Mouse (Mus musculus): ENCODE measurements around the gene Olfr191. TPM values are rescaled to one million over a fixed set of nuclear protein-coding genes. Genes with fewer than 3 reads are reported as not detected.
"Not testable (repeated sequence)": the region's sequence is repeated elsewhere in the genome, so short reads cannot be mapped to it uniquely, and the experiment has no call there.

Olfr191 gene
- not detected in 2 replicates for polyA plus RNA-seq (2012; ENCODE audit: insufficient read depth, insufficient read length, missing spikeins)

- not testable (repeated sequence) for H3K27ac ChIP-seq (replicated peaks; ENCODE audit: low read depth, low read length); H3K4me1 ChIP-seq (ENCODE audit: control insufficient read depth, insufficient read depth, insufficient read length, low read length); H3K4me3 ChIP-seq (ENCODE audit: insufficient read depth, low read depth, low read length)
Measured at GRCm38 (mm10) chr16:59089722-59090121, at the start of gene Olfr191. Gene Olfr191, minus strand, starts transcription at chr16:59089822.

DNA sequence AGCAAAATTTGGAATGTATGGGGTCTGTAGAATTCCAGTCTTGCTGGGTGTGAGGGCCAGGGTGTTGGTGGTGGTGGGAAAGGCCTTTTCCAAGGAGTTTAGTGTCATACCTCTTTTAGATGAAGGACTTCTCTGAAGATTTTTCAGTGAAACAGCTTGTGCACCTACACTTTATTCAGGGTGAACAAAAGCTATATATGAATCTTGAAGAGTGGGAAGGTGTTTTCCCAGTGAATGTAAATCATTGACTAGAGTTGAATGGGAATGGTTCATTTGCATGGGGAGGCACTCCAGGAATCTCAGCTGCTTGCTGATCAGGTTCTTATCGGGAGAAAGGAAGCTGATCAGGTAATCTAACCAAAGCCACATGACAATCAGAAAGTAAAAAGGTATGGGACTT is 41.1 kb upstream of the Olfr191 start:
- Histone ChIP-seq H3K4me1 (ENCODE audit: control insufficient read depth, insufficient read depth, insufficient read length, low read length) (no peaks in the 10 kb centered on the region), H3K27ac (replicated peaks; ENCODE audit: low read depth, low read length) (no peak overlapping the region), H3K4me3 (ENCODE audit: insufficient read depth, low read depth, low read length) (no peak overlapping the region)

DNA sequence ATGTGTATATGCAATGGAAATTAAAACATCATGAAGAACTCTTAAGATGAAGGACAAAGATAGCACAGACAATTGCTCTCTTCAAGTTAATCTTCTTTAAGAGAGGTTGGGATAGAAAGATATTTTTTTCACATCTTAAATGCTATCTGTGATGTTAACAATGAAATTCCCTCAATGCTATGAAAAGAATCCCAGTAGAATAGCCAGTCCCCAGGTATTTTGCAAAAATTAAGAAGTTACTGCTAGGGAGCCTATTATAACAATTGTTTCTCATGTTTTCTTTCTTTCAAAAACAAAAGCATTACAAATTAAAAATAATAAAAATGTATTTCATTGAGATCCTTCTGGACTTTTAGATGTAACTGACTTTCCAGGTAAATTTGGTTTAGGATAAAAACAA is 31.3 kb upstream of the Olfr191 start, which contains the start of gene Olfr194:
Olfr194 (minus strand) TSS at position 101 of the 400 bp plus-strand sequence.
- no peak within 1 kb of the TSS for H3K27ac ChIP-seq (replicated peaks; ENCODE audit: low read depth, low read length)
- H3K4me3 ChIP-seq (ENCODE audit: insufficient read depth, low read depth, low read length), result no peak within 1 kb of the TSS
- H3K4me1 ChIP-seq (ENCODE audit: control insufficient read depth, insufficient read depth, insufficient read length, low read length), result no peaks in the 10 kb centered on the region

DNA sequence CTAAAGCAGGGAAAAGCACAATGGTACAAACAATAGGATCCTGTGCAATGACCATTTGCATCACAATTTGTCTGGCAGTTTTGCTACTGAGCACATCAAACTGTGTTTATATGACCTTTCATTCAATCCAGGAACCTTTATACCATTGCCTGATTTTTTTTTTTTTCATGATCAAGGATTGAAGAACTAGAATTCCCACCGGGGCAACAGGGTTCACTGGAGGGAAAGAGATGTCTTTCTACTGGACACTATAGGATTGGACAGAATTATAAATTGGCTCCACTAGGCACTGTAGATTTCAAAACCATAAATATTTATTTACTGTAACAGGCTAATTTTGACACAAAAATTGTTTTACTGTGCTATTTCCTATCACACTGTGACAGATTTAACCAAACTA is 22.2 kb upstream of the Olfr191 start, which contains the start of gene Olfr193:
Olfr193 (minus strand) TSS at position 101 of the 400 bp plus-strand sequence.
- H3K4me1 ChIP-seq (ENCODE audit: control insufficient read depth, insufficient read depth, insufficient read length, low read length), result no peaks in the 10 kb centered on the region
- no peak within 1 kb of the TSS for H3K27ac ChIP-seq (replicated peaks; ENCODE audit: low read depth, low read length)
- no peak within 1 kb of the TSS for H3K4me3 ChIP-seq (ENCODE audit: insufficient read depth, low read depth, low read length)

DNA sequence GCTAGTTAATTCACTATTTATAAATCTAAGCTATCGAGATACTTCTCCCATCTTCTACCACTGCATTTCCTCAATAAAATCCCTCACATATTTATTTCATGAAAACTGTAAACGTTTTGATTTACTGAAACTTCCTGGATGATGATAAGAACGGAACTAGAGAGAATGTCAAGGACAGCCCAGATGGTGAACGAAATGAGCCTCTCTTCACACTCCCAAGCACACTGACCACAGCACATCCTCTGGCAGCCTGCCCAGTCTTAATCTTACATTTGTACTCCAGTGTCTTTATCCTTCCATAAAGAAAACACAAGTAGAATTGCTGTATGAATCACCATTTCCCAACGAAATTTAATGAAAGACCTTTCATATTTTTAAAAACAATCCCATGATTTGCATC is 18.9 kb upstream of the Olfr191 start:
- H3K4me1 ChIP-seq (ENCODE audit: control insufficient read depth, insufficient read depth, insufficient read length, low read length); H3K27ac ChIP-seq (replicated peaks; ENCODE audit: low read depth, low read length); H3K4me3 ChIP-seq (ENCODE audit: insufficient read depth, low read depth, low read length): not testable (repeated sequence)

GRCm38 (mm10) chr16:59105312-59105711 is 15.7 kb upstream of the Olfr191 start:
- H3K27ac ChIP-seq (replicated peaks; ENCODE audit: low read depth, low read length), result no peak overlapping the region
- H3K4me3 ChIP-seq (ENCODE audit: insufficient read depth, low read depth, low read length), result no peak overlapping the region
- H3K4me1 ChIP-seq (ENCODE audit: control insufficient read depth, insufficient read depth, insufficient read length, low read length), result no peaks in the 10 kb centered on the region

GRCm38 (mm10) chr16:59081113-59081512 is 8.5 kb downstream of the Olfr191 start:
- H3K4me3 ChIP-seq (ENCODE audit: insufficient read depth, low read depth, low read length); H3K4me1 ChIP-seq (ENCODE audit: control insufficient read depth, insufficient read depth, insufficient read length, low read length); H3K27ac ChIP-seq (replicated peaks; ENCODE audit: low read depth, low read length): not testable (repeated sequence)

DNA sequence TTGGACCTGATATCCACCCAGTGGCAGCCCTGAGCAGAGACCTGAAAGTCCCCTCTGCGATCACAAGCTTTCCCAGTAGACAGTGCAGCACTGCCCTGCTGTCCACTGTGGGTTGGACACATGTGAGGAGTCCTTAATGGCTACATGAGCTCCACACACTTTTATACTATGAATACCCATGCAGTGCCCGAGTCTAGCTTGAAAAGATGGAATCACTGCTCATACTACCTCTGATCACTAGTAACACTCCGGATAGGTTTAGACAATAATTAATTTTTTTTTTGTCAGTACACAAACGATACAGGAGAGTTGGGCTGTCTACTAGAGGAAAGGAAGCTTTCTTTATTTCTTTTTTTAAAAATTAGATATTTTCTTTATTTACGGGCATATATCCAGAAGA is 11.7 kb downstream of the Olfr191 start, which contains the start of gene Olfr190:
Olfr190 (minus strand) TSS at position 101 of the 400 bp plus-strand sequence.
- Histone ChIP-seq H3K4me1 (ENCODE audit: control insufficient read depth, insufficient read depth, insufficient read length, low read length) (no peaks in the 10 kb centered on the region), H3K27ac (replicated peaks; ENCODE audit: low read depth, low read length) (no peak within 1 kb of the TSS), H3K4me3 (ENCODE audit: insufficient read depth, low read depth, low read length) (no peak within 1 kb of the TSS)

DNA sequence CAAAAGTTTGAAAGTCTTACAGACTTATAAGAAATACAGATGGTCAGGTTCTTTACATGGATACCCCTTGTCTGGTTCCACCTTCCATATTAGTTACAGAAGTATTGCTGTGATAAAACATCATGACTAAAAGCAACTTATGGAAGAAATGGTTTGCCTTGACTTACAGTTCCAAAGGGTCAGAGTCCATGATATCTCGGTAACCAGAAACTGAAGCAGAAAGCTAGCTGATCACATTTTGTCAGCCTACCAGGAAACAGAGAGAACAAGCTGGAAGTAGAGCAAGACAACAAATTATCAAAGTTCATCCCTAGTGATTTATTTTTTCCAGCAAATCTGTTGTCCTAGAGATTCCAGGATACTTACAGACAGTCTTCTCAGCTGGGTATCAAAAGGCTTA is 16.1 kb downstream of the Olfr191 start:
- H3K4me3 ChIP-seq (ENCODE audit: insufficient read depth, low read depth, low read length), result no peak overlapping the region
- no peaks in the 10 kb centered on the region for H3K4me1 ChIP-seq (ENCODE audit: control insufficient read depth, insufficient read depth, insufficient read length, low read length)
- no peak overlapping the region for H3K27ac ChIP-seq (replicated peaks; ENCODE audit: low read depth, low read length)

GRCm38 (mm10) chr16:59071755-59072154 is 17.9 kb downstream of the Olfr191 start:
- Histone ChIP-seq H3K4me1 (ENCODE audit: control insufficient read depth, insufficient read depth, insufficient read length, low read length) (no peaks in the 10 kb centered on the region), H3K4me3 (ENCODE audit: insufficient read depth, low read depth, low read length) (no peak overlapping the region), H3K27ac (replicated peaks; ENCODE audit: low read depth, low read length) (no peak overlapping the region)

- H3K27ac ChIP-seq (replicated peaks; ENCODE audit: low read depth, low read length); H3K4me3 ChIP-seq (ENCODE audit: insufficient read depth, low read depth, low read length); H3K4me1 ChIP-seq (ENCODE audit: control insufficient read depth, insufficient read depth, insufficient read length, low read length): not testable (repeated sequence)
Measured at GRCm38 (mm10) chr16:59062411-59062810, 27.2 kb downstream of the Olfr191 start.

DNA sequence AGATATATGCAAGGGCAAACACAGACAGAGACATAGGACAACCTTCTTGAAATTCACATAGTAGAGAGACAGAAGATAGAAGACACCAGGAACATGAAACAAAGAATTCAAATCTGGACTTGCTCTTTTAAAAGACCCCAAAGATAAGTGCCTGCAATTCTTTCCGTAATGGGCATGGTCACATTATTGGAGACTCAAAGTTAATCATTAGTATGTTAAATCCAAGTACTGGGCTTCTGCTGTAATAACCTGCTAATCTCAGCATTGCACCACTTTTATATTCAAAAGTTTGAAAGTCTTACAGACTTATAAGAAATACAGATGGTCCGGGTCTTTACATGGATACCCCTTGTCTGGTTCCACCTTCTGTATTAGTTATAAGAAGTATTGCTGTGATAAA is 40.3 kb downstream of the Olfr191 start:
- not testable (repeated sequence) for H3K4me3 ChIP-seq (ENCODE audit: insufficient read depth, low read depth, low read length); H3K27ac ChIP-seq (replicated peaks; ENCODE audit: low read depth, low read length); H3K4me1 ChIP-seq (ENCODE audit: control insufficient read depth, insufficient read depth, insufficient read length, low read length)

GRCm38 (mm10) chr16:59048860-59049259 is 40.8 kb downstream of the Olfr191 start:
- H3K4me1 ChIP-seq (ENCODE audit: control insufficient read depth, insufficient read depth, insufficient read length, low read length), result no peaks in the 10 kb centered on the region
- no peak overlapping the region for H3K27ac ChIP-seq (replicated peaks; ENCODE audit: low read depth, low read length)
- H3K4me3 ChIP-seq (ENCODE audit: insufficient read depth, low read depth, low read length), result no peak overlapping the region

- H3K27ac ChIP-seq (replicated peaks; ENCODE audit: low read depth, low read length), result no peak overlapping the region
Measured at GRCm38 (mm10) chr16:59047579-59047978, 42.0 kb downstream of the Olfr191 start.

DNA sequence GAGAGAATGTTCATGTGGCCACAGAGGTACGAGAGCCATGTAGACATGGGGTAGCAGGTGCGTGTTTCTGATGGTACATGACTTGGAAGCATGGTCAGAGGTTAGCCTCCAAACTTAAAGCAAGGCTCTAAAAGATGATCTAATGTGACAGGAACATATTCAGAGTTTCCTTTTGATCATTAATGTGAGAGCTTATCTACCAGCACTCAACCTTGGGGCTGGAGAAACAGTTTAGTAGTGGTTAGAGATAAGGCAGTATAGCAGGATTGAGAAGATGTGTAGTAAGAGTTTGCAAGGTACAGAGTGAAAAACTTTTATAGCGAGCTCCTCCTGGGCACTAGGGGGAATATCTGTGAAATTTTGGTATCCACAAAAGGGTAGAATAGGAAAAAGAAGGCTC is 43.8 kb downstream of the Olfr191 start:
- Histone ChIP-seq H3K4me3 (ENCODE audit: insufficient read depth, low read depth, low read length) (no peak overlapping the region), H3K4me1 (ENCODE audit: control insufficient read depth, insufficient read depth, insufficient read length, low read length) (no peaks in the 10 kb centered on the region), H3K27ac (replicated peaks; ENCODE audit: low read depth, low read length) (no peak overlapping the region)

More at GRCm38 (mm10) chr16:59047579-59047978, 42.0 kb downstream of the Olfr191 start:
- Histone ChIP-seq H3K4me3 (ENCODE audit: insufficient read depth, low read depth, low read length) (no peak overlapping the region), H3K4me1 (ENCODE audit: control insufficient read depth, insufficient read depth, insufficient read length, low read length) (no peaks in the 10 kb centered on the region)

- H3K27ac ChIP-seq (replicated peaks; ENCODE audit: low read depth, low read length), result no peak within 1 kb of the TSS
- no peak within 1 kb of the TSS for H3K4me3 ChIP-seq (ENCODE audit: insufficient read depth, low read depth, low read length)
- no peaks in the 10 kb centered on the region for H3K4me1 ChIP-seq (ENCODE audit: control insufficient read depth, insufficient read depth, insufficient read length, low read length)
Measured at GRCm38 (mm10) chr16:59039710-59040109, 49.9 kb downstream of the Olfr191 start, which contains the start of gene Olfr187. Gene Olfr187, minus strand, starts transcription at chr16:59039767.

All from brown adipose tissue, adult 24 weeks (tissue).